Mouse (Mus musculus) hindbrain, embryonic 11.5 days (tissue): ENCODE measurements around the gene Zfp185. TPM values are rescaled to one million over a fixed set of nuclear protein-coding genes. Genes with fewer than 3 reads are reported as not detected.

Experiments
- ATAC-seq: fragments of 200-750 bp; cut with Nextera tagmentation; 2 replicates; pipeline ENCODE4 v1.8.0; 2017; ENCODE audit warnings: mild to moderate bottlenecking, moderate TSS enrichment, moderate library complexity; ENCODE audit not compliant: low FRiP score
- DNase-seq: peaks from one replicate; pipeline ENCODE4 v3.0.0-alpha.2; 2015; ENCODE audit warnings: low spot score
- H3K27ac ChIP-seq: fragments of 300-500 bp; sonication (generic); 2 replicates; pipeline ENCODE4 v1.5.1; 2014; ENCODE audit warnings: mild to moderate bottlenecking, low read depth, low read length
- H3K27me3 ChIP-seq: fragments of 300-500 bp; sonication (generic); 2 replicates; pipeline ENCODE4 v1.6.1; 2014; ENCODE audit warnings: mild to moderate bottlenecking, low read length, moderate library complexity, mixed read lengths; ENCODE audit not compliant: control insufficient read depth, insufficient read depth
- H3K36me3 ChIP-seq: fragments of 300-500 bp; sonication (generic); 2 replicates; pipeline ENCODE4 v1.6.1; 2014; ENCODE audit warnings: mild to moderate bottlenecking, low read length, moderate library complexity, mixed read lengths; ENCODE audit not compliant: control insufficient read depth, insufficient read depth
- H3K4me1 ChIP-seq: fragments of 300-500 bp; sonication (generic); replicated peaks from 2 replicates; pipeline ENCODE4 v1.6.1; 2014; ENCODE audit warnings: low read length, mixed read lengths; ENCODE audit not compliant: control insufficient read depth, insufficient read depth
- H3K4me2 ChIP-seq: fragments of 300-500 bp; sonication (generic); replicated peaks from 2 replicates; pipeline ENCODE4 v1.6.1; 2014; ENCODE audit warnings: mild to moderate bottlenecking, low read depth, low read length
- H3K4me3 ChIP-seq: fragments of 300-500 bp; sonication (generic); 2 replicates; pipeline ENCODE4 v1.5.1; 2014; ENCODE audit warnings: low read depth, low read length
- H3K9ac ChIP-seq: fragments of 300-500 bp; sonication (generic); 2 replicates; pipeline ENCODE4 v1.6.1; 2014; ENCODE audit warnings: low read depth, low read length
- H3K9me3 ChIP-seq: fragments of 300-500 bp; sonication (generic); 2 replicates; pipeline ENCODE4 v1.6.1; 2016; ENCODE audit warnings: low read length; ENCODE audit not compliant: control insufficient read depth
- WGBS: fragments of 180-500 bp; shearing (Covaris S2); extraction: QIAGEN DNeasy Blood & Tissue Kit; methylation state at CpG from one replicate; pipeline ENCODE4 v1.1.7; 2014; 5-methylcytosine and 5-hydroxymethylcytosine counted together
- polyA plus RNA-seq: library from polyadenylated mRNA; unstranded; fragments of >200 nt; fragmentation: Nextera tagmentation; extraction: Ambion mirVana; gene quantifications from 2 replicates; pipeline ENCODE4 v1.2.1, GENCODE M21; 2014

The Zfp185 gene
- polyA plus RNA-seq: 5.8 and 6.1 TPM in 2 replicates

DNA sequence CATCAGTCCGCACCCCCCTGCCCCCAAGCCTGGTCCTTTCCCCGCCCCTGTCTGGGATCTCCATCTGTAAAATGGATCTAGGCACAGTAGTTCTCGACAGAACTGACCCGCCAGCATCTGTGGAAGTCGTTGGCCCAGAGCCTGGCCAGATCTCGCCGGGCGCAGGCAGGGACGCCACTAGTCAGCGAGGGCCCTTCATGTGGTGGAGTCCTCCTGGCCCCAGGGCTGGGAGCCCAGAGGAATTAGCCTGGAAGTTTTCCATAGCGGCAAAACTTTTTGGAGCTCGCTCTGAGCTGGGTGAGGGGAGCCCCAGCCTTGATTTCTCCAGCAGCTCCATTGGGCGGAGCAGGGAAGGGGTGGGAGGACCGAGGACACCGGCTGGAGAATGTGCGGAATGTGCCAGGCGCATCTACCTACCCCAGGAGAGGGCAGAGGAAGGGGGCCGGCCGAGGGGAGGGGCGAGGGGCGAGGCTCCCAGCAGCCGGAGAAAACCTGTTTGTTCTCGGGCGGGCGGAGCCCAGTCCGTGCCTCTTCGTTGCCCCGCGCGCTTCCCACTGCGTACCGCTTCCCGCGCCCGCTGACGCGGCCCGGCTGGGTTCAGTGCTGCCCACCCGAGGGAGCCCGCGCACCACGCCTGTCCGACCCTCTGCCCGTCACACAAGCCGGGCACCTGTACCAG lies at the start of gene Zfp185:
Gene Zfp185 (plus strand): TSS at position 499 of the 679 bp plus-strand sequence.
- Histone ChIP-seq H3K36me3 (no peaks in the 10 kb centered on the region), H3K4me1 (no peaks in the 10 kb centered on the region), H3K27ac (no peak within 1 kb of the TSS), H3K4me2 (peak within 1 kb of the TSS; percentile 52), H3K9ac (no peak within 1 kb of the TSS), H3K9me3 (no peaks in the 10 kb centered on the region), H3K27me3 (no peaks in the 10 kb centered on the region), H3K4me3 (peak within 1 kb of the TSS; percentile 32)
- peak; percentile 60 for ATAC-seq
- DNase-seq: peak; percentile 51
- WGBS: 15% methylated on average over 21 of the region's 45 CpGs

DNA sequence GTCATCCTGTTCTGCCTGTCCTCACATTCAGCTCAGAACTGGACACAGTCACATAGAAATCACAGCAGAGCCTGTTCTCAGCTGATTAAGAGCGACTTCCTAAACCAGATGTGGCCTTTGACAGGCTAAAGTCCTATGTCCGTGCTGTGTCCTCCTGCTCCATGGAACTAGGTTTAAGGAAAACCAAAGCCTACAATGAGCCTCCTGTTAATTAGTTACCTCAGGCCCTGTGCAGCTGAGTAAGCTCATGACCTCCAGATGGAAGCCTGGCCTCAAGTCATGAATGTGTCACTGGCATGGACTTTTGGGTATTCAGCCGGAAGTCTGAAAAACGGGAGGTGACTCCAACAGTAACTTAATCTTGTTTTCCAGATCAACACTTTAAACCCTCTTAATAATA lies 33.7 kb upstream of the Zfp185 start:
- no peak for ATAC-seq
- Histone ChIP-seq H3K27me3 (no peaks in the 10 kb centered on the region), H3K27ac (no peak overlapping the region), H3K4me1 (no peaks in the 10 kb centered on the region), H3K4me2 (no peak overlapping the region), H3K4me3 (no peak overlapping the region), H3K9me3 (no peaks in the 10 kb centered on the region), H3K9ac (no peak overlapping the region), H3K36me3 (no peaks in the 10 kb centered on the region; the same call in 1 of the 2 replicates)
- no peak for DNase-seq
- 82% methylated on average over 4 of the region's 4 CpGs for WGBS

DNA sequence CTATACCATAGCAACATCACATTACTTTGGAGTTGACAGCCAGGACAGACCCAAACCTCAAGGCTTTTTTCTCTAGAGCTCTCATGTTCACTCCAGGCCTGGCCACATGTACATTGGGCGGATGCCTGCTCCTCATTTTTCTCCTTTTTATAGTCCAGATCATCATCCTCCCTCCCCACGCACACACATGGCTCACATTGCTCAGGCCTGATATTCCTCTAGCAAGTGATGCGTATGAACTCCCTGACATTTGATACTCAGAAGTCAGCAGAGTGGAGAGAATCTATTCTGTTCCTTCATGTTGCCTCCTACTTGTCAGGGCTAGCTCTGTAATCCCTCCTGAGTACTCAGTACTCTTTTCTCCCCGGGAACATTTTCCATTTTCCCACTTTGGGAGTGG lies 30.7 kb upstream of the Zfp185 start:
- ATAC-seq: no peak
- Histone ChIP-seq H3K27me3 (no peaks in the 10 kb centered on the region), H3K4me3 (no peak overlapping the region), H3K4me2 (no peak overlapping the region), H3K36me3 (no peaks in the 10 kb centered on the region; the same call in 1 of the 2 replicates), H3K4me1 (no peaks in the 10 kb centered on the region), H3K9ac (no peak overlapping the region), H3K9me3 (no peaks in the 10 kb centered on the region), H3K27ac (no peak overlapping the region)
- DNase-seq: no peak
- WGBS: 97% methylated on average over 4 of the region's 4 CpGs

DNA sequence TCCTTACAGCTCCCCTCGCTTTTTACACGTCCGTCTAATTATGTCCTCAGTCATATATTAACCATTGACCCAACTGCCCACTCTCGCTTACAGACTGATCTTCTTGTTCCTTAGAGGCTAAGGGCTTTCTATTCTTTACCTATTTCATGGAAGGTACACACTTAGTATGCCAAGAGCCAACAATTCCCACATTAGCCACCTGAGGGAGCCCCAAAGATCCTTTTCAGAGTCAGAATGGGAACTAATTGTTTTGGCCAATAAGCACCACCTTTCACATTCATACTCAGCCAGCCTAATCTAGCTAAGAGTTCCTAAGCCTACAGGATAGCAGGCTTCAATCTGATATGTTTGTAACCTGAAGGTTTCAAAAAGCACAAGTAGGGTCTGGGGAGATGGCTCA lies 26.7 kb upstream of the Zfp185 start:
- Histone ChIP-seq H3K9ac (no peak overlapping the region), H3K9me3 (no peaks in the 10 kb centered on the region), H3K4me1 (no peaks in the 10 kb centered on the region), H3K4me2 (no peak overlapping the region), H3K36me3 (no peaks in the 10 kb centered on the region), H3K27me3 (no peaks in the 10 kb centered on the region), H3K27ac (no peak overlapping the region), H3K4me3 (no peak overlapping the region)
- DNase-seq: no peak
- no peak for ATAC-seq
- 86% methylated on average over 4 of the region's 4 CpGs for WGBS

DNA sequence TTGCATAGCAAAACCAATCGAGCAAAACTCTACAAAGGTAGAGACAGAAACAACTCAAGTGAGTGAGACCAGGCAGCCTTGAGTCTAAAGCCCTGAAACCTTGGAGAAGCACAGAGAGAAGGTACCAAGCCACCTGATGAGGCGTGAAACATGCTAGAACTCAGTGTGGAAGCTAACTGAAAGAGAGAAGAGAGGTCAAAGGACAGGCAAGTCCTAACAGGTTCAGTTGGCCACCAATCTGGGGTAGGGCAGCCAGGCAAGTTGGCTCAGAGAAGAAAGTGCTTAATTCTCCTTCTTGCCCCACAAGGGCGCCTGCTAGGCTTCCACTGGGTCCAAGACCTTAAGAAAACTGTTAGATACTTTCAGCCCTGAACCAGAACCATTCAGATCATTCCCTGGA lies 25.6 kb upstream of the Zfp185 start:
- Histone ChIP-seq H3K36me3 (no peaks in the 10 kb centered on the region), H3K27ac (no peak overlapping the region), H3K27me3 (no peaks in the 10 kb centered on the region), H3K9ac (no peak overlapping the region), H3K9me3 (no peaks in the 10 kb centered on the region), H3K4me1 (no peaks in the 10 kb centered on the region), H3K4me2 (no peak overlapping the region), H3K4me3 (no peak overlapping the region)
- no peak for DNase-seq
- WGBS: 85% methylated on average over 3 of the region's 3 CpGs
- ATAC-seq: no peak

DNA sequence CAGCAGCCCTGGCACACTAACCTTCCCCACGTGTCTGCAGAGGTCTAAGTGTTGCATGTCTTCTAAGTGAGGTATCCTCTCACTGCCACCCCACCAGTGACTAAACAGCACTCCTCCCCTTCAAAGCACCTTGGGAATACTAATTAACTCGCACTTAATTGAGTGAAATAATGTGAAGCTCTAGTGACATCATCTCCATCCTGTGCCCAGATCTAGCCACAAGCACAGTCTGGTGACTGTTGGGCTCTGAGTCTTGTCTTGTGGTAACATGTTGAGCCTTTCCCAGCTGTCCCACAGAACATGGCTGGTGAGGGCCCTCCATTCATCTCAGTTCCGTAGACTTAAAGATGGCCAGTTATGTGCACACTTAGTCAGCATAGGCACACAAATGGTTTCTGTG lies 24.4 kb upstream of the Zfp185 start:
- H3K4me3 ChIP-seq: no peak overlapping the region
- DNase-seq: no peak
- WGBS: 87% methylated on average over 3 of the region's 3 CpGs
- no peaks in the 10 kb centered on the region for H3K4me1 ChIP-seq
- no peak for ATAC-seq
- no peaks in the 10 kb centered on the region for H3K36me3 ChIP-seq
- no peaks in the 10 kb centered on the region for H3K27me3 ChIP-seq
- no peak overlapping the region for H3K9ac ChIP-seq
- no peak overlapping the region for H3K4me2 ChIP-seq
- no peak overlapping the region for H3K27ac ChIP-seq
- no peaks in the 10 kb centered on the region for H3K9me3 ChIP-seq

DNA sequence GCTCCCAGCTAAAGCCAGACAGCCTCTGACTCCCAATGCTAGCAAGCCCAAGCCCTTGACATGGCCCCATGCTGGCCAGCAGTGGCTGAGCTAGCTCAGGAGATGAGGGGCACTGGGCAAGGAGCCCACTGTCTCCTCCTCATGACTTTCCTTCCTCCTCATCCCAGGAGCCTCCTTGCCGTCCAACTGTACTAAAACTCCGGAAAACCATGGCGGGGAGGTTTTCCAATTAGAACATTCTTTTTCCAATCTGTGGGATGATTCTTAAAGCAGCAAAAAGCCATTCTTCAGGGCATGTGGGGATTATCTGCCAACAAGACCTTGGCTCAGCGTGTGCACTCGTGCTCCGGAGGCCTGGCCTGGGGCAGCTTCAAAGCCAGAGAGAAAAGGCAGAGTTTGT lies 4.3 kb upstream of the Zfp185 start:
- no peak for ATAC-seq

DNA sequence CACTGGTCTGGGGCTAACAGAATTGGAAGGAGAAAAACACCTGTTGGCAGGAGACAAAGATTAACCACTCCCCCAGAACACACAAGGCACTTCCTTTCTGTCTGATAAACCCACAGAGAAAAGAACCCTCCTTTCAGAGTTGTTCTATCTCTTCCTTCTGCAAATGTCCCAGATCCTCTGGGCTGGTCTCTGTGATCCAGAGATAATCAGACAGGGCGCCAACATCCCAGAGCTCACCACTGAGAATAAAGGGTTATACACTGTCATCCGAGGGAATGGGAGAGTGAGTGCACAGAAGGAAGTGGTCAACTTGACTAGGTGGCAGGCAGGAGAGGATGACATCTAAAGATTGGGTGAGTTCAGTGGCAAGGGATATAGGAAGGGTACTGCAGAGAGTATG lies 1.5 kb upstream of the Zfp185 start:
- no peaks in the 10 kb centered on the region for H3K9me3 ChIP-seq
- no peak for DNase-seq
- H3K4me2 ChIP-seq: no peak overlapping the region
- no peaks in the 10 kb centered on the region for H3K4me1 ChIP-seq
- no peak overlapping the region for H3K27ac ChIP-seq
- H3K9ac ChIP-seq: no peak overlapping the region
- WGBS: 85% methylated on average over 2 of the region's 2 CpGs
- no peak for ATAC-seq
- H3K36me3 ChIP-seq: no peaks in the 10 kb centered on the region
- H3K4me3 ChIP-seq: no peak overlapping the region
- no peaks in the 10 kb centered on the region for H3K27me3 ChIP-seq

More for the DNA sequence above, 4.3 kb upstream of the Zfp185 start:
- Histone ChIP-seq H3K9me3 (no peaks in the 10 kb centered on the region), H3K27me3 (no peaks in the 10 kb centered on the region), H3K4me3 (no peak overlapping the region), H3K36me3 (no peaks in the 10 kb centered on the region), H3K9ac (no peak overlapping the region), H3K4me2 (no peak overlapping the region), H3K27ac (no peak overlapping the region), H3K4me1 (no peaks in the 10 kb centered on the region)
- WGBS: 74% methylated on average over 6 of the region's 6 CpGs
- DNase-seq: no peak

DNA sequence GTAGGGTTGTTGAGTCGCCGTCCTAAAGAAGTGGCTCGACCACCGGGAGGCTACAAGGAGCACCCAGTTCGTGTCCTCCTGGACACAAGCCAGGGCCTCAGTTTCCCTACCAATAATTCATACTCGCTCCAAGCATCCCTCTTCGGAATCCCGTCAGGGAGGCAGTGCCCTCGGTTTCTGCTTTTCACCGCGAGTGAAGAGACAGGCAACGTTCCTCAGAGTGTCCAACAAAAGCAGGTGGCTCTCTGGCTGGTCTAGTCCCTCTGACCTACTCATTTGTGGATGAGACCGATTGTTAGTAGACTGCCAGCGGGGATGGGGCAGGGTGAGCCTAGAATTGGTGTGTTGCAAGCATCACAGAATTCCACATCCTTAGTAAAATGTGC lies 374 bp downstream of the Zfp185 start:
- peak overlapping the region; percentile 32 for H3K4me3 ChIP-seq
- H3K9me3 ChIP-seq: no peaks in the 10 kb centered on the region
- no peak overlapping the region for H3K27ac ChIP-seq
- H3K4me1 ChIP-seq: no peaks in the 10 kb centered on the region
- no peaks in the 10 kb centered on the region for H3K27me3 ChIP-seq
- H3K9ac ChIP-seq: no peak overlapping the region
- ATAC-seq (no peak), DNase-seq (no peak)
- 34% methylated on average over 14 of the region's 14 CpGs for WGBS
- no peaks in the 10 kb centered on the region for H3K36me3 ChIP-seq
- H3K4me2 ChIP-seq: peak overlapping the region; percentile 52
